Mouse (Mus musculus): Measurements from ENCODE around the gene Zfp229.
"Not testable (repeated sequence)": the region's sequence is repeated elsewhere in the genome, so short reads cannot be mapped to it uniquely, and the experiment has no call there.

The Zfp229 gene

DNA sequence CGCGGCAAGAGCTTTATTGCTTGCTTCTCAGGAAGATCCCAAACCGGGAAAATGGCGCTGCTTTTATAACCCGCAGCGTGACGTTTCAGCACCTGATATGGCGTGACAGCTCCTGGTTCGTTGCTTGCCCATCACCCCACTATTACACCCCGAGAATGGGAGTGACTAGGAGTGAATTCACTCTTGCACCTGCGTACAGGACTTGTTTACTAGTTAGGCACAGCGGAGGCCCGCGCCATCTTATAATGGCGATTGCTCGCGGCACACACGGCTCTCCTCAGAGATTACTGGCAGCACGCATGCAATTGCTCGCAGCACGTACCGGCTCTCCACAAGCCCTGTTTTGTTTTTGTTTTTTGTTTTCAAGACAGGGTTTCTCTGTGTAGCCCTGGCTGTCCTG, at the start of gene Zfp229:
Gene Zfp229, plus strand, starts transcription at position 301 of the 400 bp plus-strand sequence.
- not testable (repeated sequence) for DNase-seq

DNA sequence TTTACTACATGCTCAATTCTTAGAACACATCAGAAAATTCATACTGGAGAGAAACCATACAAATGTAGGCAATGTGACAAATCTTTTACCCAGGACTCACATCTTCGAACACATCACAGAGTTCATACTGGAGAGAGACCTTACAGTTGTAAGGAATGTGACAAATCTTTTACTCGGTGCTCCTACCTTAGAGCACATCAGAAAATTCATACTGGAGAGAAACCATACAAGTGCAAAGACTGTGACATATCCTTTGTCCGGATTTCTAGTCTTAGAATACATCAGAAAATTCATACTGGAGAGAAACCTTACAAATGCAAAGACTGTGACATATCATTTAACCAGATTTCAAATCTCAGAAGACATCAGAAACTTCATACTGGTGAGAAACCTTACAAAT, 39.0 kb upstream of the Zfp229 start, which contains the start of gene Gm10226:
Gene Gm10226, plus strand, starts transcription at position 301 of the 400 bp plus-strand sequence.
- no peak for DNase-seq

GRCm38 (mm10) chr17:21693342-21693741, 37.3 kb upstream of the Zfp229 start:
- DNase-seq = no peak

- no peak for DNase-seq
Measured at GRCm38 (mm10) chr17:21696073-21696472, 34.5 kb upstream of the Zfp229 start.

GRCm38 (mm10) chr17:21702281-21703240, 28.0 kb upstream of the Zfp229 start:
- no peak for DNase-seq

DNA sequence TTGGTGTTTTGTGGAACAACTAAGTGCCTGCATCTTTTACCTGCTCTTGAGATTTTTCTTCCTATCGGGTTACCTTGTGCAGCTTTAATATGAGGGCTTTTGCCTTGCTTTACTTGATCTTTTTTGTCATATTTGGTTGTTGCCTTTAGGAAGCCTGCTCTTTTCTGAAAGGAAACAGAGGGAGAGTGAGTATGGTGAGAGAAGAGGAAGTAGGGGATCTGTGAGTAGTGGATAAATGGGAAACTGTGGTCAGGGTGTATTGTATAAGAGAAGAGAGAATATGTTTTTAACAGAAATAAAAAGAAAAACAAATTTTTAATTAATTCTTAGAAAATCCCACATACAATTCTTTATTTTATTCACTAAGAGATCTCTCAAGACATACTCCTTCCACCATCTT, 27.2 kb upstream of the Zfp229 start:
- DNase-seq = no peak

DNA sequence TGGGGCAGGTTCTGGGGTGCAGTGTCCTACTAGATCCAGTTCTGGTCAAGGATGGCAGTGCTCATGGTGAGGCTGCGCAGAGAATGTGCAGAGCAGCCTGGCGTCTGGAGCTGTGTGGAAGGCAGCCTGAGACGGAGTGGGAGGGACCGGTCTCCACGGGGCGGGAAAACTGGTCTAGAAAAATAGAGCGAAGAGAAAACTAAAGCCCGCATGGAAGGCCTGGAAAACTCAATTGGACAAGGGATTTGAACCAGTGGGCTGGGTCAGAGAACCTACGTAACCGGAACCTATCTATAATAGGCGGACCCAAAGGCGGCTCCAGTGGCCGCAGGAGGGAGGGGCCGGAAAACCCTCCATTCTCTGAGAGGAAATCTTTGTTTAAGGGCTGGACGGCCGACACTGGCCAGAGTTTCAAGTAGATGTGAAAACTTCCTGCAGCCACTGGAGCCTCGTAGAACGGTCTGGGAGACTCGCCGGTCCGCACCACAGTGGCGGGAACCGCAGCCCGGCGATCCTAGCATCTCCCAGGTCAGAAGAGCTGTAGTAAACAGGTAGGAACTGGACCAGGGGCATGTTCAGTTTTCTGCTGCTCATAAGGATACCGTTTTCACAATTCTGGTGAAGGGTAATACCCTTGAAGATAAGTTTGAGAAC, 23.1 kb upstream of the Zfp229 start, which contains the start of gene Zfp760:
Gene Zfp760, plus strand, starts transcription at position 399 of the 654 bp plus-strand sequence.
- DNase-seq = peak; percentile 90 to 94

- no peak for DNase-seq
Measured at GRCm38 (mm10) chr17:21708401-21708800, 22.2 kb upstream of the Zfp229 start.

- DNase-seq = no peak
Measured at GRCm38 (mm10) chr17:21733049-21733448, 2.5 kb downstream of the Zfp229 start.

- peak; percentile 78 to 82 for DNase-seq
Measured at GRCm38 (mm10) chr17:21733529-21734031, 3.0 kb downstream of the Zfp229 start.

GRCm38 (mm10) chr17:21752791-21753190, 22.2 kb downstream of the Zfp229 start:
- DNase-seq = no peak

- peak; percentile 24 to 46 for DNase-seq
Measured at GRCm38 (mm10) chr17:21753342-21754208, 23.0 kb downstream of the Zfp229 start.

DNA sequence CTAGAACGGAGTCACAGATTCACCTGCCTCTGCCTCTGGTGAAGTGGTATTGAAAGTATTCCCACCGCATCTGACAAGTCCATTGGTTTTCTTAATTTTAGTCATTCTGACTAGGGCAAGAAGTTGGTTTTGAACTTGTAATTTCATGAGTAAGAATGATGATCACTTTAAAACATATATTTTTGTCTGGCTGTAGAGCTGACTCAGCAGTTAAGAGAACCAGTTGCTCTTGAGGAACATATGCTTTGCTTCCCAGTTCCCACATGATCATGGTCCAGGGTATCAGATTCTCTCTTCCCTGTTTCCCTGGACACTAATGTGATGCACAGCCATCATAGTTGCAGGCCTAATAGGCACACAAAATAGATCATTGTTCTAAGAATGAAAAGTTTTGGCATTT, 39.7 kb downstream of the Zfp229 start:
- DNase-seq = no peak

- DNase-seq = no peak
Measured at GRCm38 (mm10) chr17:21792256-21792655, 61.7 kb downstream of the Zfp229 start.

DNA sequence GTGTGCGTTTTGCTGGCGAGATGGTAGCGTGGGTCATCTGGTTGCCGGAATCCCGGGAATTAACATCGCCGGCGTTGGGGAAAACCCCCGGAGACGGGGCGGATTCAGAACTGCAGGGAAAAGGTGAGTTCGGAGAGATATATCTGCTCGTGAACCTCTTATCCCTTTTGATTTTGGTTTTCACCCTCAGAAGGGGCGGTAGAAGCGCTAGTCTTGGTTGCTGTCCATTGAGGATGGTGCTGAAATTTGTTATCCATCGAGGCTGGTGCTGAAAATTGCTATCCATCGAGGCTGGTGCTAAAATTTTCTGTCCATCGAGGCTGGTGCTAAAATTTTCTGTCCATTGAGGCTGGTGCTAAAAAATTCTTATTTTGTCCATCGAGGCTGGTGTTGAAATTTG, 70.8 kb downstream of the Zfp229 start:
- not testable (repeated sequence) for DNase-seq

Data from kidney, postnatal 25 days (tissue).